Mouse (Mus musculus): ENCODE measurements around the gene Eid1. TPM values are rescaled to one million over a fixed set of nuclear protein-coding genes. Genes with fewer than 3 reads are reported as not detected.

Eid1 gene
- polyA plus RNA-seq, 1 experiment from 2014 or later: 160 TPM

GRCm38 (mm10) chr2:125681811-125682210 lies 8.9 kb downstream of the Eid1 start:
- Histone ChIP-seq H3K9ac (ENCODE audit: low read length) (no peak overlapping the region), H3K9me3 (ENCODE audit: control insufficient read depth, low read length) (no peaks in the 10 kb centered on the region), H3K27ac (ENCODE audit: low read depth) (no peak overlapping the region), H3K36me3 (ENCODE audit: control insufficient read depth, insufficient read depth, low read length) (no peaks in the 10 kb centered on the region), H3K4me1 (replicated peaks; ENCODE audit: control insufficient read depth, insufficient read depth, low read length) (0 out of 2 replicates have a peak, but pooled peaks cover 3% of the 10 kb centered on the region), H3K4me2 (ENCODE audit: low read length) (no peak overlapping the region), H3K27me3 (replicated peaks; ENCODE audit: control insufficient read depth, insufficient read depth, low read length) (no peaks in the 10 kb centered on the region), H3K4me3 (ENCODE audit: low read depth, low read length) (no peak overlapping the region)
- WGBS: 60% methylated on average over 9 of the region's 9 CpGs
- ATAC-seq (replicated peaks; ENCODE audit: low FRiP score, low TSS enrichment, low read depth): no peak
- no peak for DNase-seq (ENCODE audit: low spot score)

GRCm38 (mm10) chr2:125683895-125684294 lies 11.0 kb downstream of the Eid1 start:
- DNase-seq (ENCODE audit: low spot score) (no peak), ATAC-seq (replicated peaks; ENCODE audit: low FRiP score, low TSS enrichment, low read depth) (no peak)
- no peaks in the 10 kb centered on the region for H3K36me3 ChIP-seq (ENCODE audit: control insufficient read depth, insufficient read depth, low read length)
- no peak overlapping the region for H3K9ac ChIP-seq (ENCODE audit: low read length)
- 84% methylated on average over 7 of the region's 7 CpGs for WGBS
- H3K4me2 ChIP-seq (ENCODE audit: low read length): no peak overlapping the region
- H3K27ac ChIP-seq (ENCODE audit: low read depth): no peak overlapping the region
- H3K4me1 ChIP-seq (replicated peaks; ENCODE audit: control insufficient read depth, insufficient read depth, low read length): 0 out of 2 replicates have a peak, but pooled peaks cover 3% of the 10 kb centered on the region
- H3K9me3 ChIP-seq (ENCODE audit: control insufficient read depth, low read length): no peaks in the 10 kb centered on the region
- H3K4me3 ChIP-seq (ENCODE audit: low read depth, low read length): no peak overlapping the region
- no peaks in the 10 kb centered on the region for H3K27me3 ChIP-seq (replicated peaks; ENCODE audit: control insufficient read depth, insufficient read depth, low read length)

GRCm38 (mm10) chr2:125684559-125685440 lies 11.9 kb downstream of the Eid1 start:
- ATAC-seq (replicated peaks; ENCODE audit: low FRiP score, low TSS enrichment, low read depth): peak; percentile 54; the same call in 1 of the 2 replicates

GRCm38 (mm10) chr2:125685441-125686150 lies 12.7 kb downstream of the Eid1 start:
- DNase-seq (ENCODE audit: low spot score) (no peak), ATAC-seq (replicated peaks; ENCODE audit: low FRiP score, low TSS enrichment, low read depth) (0 out of 2 replicates have a peak, but pooled peaks have one; percentile 59)
- Histone ChIP-seq H3K9me3 (ENCODE audit: control insufficient read depth, low read length) (no peaks in the 10 kb centered on the region), H3K9ac (ENCODE audit: low read length) (no peak overlapping the region), H3K4me2 (ENCODE audit: low read length) (no peak overlapping the region), H3K27me3 (replicated peaks; ENCODE audit: control insufficient read depth, insufficient read depth, low read length) (no peaks in the 10 kb centered on the region), H3K4me3 (ENCODE audit: low read depth, low read length) (no peak overlapping the region), H3K27ac (ENCODE audit: low read depth) (peak overlapping the region; percentile 34), H3K36me3 (ENCODE audit: control insufficient read depth, insufficient read depth, low read length) (no peaks in the 10 kb centered on the region), H3K4me1 (replicated peaks; ENCODE audit: control insufficient read depth, insufficient read depth, low read length) (0 out of 2 replicates have a peak, but pooled peaks cover 3% of the 10 kb centered on the region)
- 71% methylated on average over 9 of the region's 9 CpGs for WGBS

More at GRCm38 (mm10) chr2:125684559-125685440, 11.9 kb downstream of the Eid1 start:
- no peaks in the 10 kb centered on the region for H3K36me3 ChIP-seq (ENCODE audit: control insufficient read depth, insufficient read depth, low read length)
- H3K4me3 ChIP-seq (ENCODE audit: low read depth, low read length): no peak overlapping the region
- H3K9me3 ChIP-seq (ENCODE audit: control insufficient read depth, low read length): no peaks in the 10 kb centered on the region
- 0 out of 2 replicates have a peak, but pooled peaks cover 3% of the 10 kb centered on the region for H3K4me1 ChIP-seq (replicated peaks; ENCODE audit: control insufficient read depth, insufficient read depth, low read length)
- H3K27me3 ChIP-seq (replicated peaks; ENCODE audit: control insufficient read depth, insufficient read depth, low read length): no peaks in the 10 kb centered on the region
- H3K27ac ChIP-seq (ENCODE audit: low read depth): peak overlapping the region; percentile 34; the same call in 1 of the 2 replicates
- no peak for DNase-seq (ENCODE audit: low spot score)
- H3K9ac ChIP-seq (ENCODE audit: low read length): no peak overlapping the region
- 56% methylated on average over 10 of the region's 10 CpGs for WGBS
- H3K4me2 ChIP-seq (ENCODE audit: low read length): no peak overlapping the region

- Histone ChIP-seq H3K27ac (ENCODE audit: low read depth) (no peak overlapping the region), H3K9ac (ENCODE audit: low read length) (no peak overlapping the region), H3K4me3 (ENCODE audit: low read depth, low read length) (no peak overlapping the region), H3K9me3 (ENCODE audit: control insufficient read depth, low read length) (no peaks in the 10 kb centered on the region), H3K4me1 (replicated peaks; ENCODE audit: control insufficient read depth, insufficient read depth, low read length) (no peaks in the 10 kb centered on the region; the same call in 1 of the 2 replicates), H3K4me2 (ENCODE audit: low read length) (no peak overlapping the region), H3K36me3 (ENCODE audit: control insufficient read depth, insufficient read depth, low read length) (no peaks in the 10 kb centered on the region), H3K27me3 (replicated peaks; ENCODE audit: control insufficient read depth, insufficient read depth, low read length) (no peaks in the 10 kb centered on the region)
- DNase-seq (ENCODE audit: low spot score) (no peak), ATAC-seq (replicated peaks; ENCODE audit: low FRiP score, low TSS enrichment, low read depth) (no peak)
- WGBS: 49% methylated on average over 2 of the region's 2 CpGs
These were observed 19.1 kb downstream of the Eid1 start for GRCm38 (mm10) chr2:125692010-125692409.

- H3K4me2 ChIP-seq (ENCODE audit: low read length): no peak overlapping the region
- WGBS: 78% methylated on average over 2 of the region's 2 CpGs
- H3K27ac ChIP-seq (ENCODE audit: low read depth): no peak overlapping the region
These were observed 21.9 kb downstream of the Eid1 start for GRCm38 (mm10) chr2:125694798-125695197.

GRCm38 (mm10) chr2:125696219-125696618 lies 23.3 kb downstream of the Eid1 start:
- Histone ChIP-seq H3K36me3 (ENCODE audit: control insufficient read depth, insufficient read depth, low read length) (no peaks in the 10 kb centered on the region), H3K4me2 (ENCODE audit: low read length) (no peak overlapping the region), H3K9ac (ENCODE audit: low read length) (no peak overlapping the region), H3K4me3 (ENCODE audit: low read depth, low read length) (no peak overlapping the region), H3K27me3 (replicated peaks; ENCODE audit: control insufficient read depth, insufficient read depth, low read length) (no peaks in the 10 kb centered on the region), H3K4me1 (replicated peaks; ENCODE audit: control insufficient read depth, insufficient read depth, low read length) (no peaks in the 10 kb centered on the region; the same call in 1 of the 2 replicates), H3K27ac (ENCODE audit: low read depth) (no peak overlapping the region; the same call in 1 of the 2 replicates), H3K9me3 (ENCODE audit: control insufficient read depth, low read length) (no peaks in the 10 kb centered on the region)
- ATAC-seq (replicated peaks; ENCODE audit: low FRiP score, low TSS enrichment, low read depth): no peak
- no peak for DNase-seq (ENCODE audit: low spot score)
- 55% methylated on average over 2 of the region's 2 CpGs for WGBS

More at GRCm38 (mm10) chr2:125694798-125695197, 21.9 kb downstream of the Eid1 start:
- H3K27me3 ChIP-seq (replicated peaks; ENCODE audit: control insufficient read depth, insufficient read depth, low read length): no peaks in the 10 kb centered on the region
- no peak overlapping the region for H3K4me3 ChIP-seq (ENCODE audit: low read depth, low read length)
- H3K36me3 ChIP-seq (ENCODE audit: control insufficient read depth, insufficient read depth, low read length): no peaks in the 10 kb centered on the region
- no peaks in the 10 kb centered on the region; the same call in 1 of the 2 replicates for H3K4me1 ChIP-seq (replicated peaks; ENCODE audit: control insufficient read depth, insufficient read depth, low read length)
- H3K9ac ChIP-seq (ENCODE audit: low read length): no peak overlapping the region
- DNase-seq (ENCODE audit: low spot score) (no peak), ATAC-seq (replicated peaks; ENCODE audit: low FRiP score, low TSS enrichment, low read depth) (no peak)
- H3K9me3 ChIP-seq (ENCODE audit: control insufficient read depth, low read length): no peaks in the 10 kb centered on the region

- H3K9ac ChIP-seq (ENCODE audit: low read length): no peak overlapping the region
- H3K4me2 ChIP-seq (ENCODE audit: low read length): no peak overlapping the region
- 86% methylated on average over 2 of the region's 2 CpGs for WGBS
- no peak for ATAC-seq (replicated peaks; ENCODE audit: low FRiP score, low TSS enrichment, low read depth)
- no peak overlapping the region for H3K27ac ChIP-seq (ENCODE audit: low read depth)
- DNase-seq (ENCODE audit: low spot score): no peak
- no peaks in the 10 kb centered on the region for H3K36me3 ChIP-seq (ENCODE audit: control insufficient read depth, insufficient read depth, low read length)
- no peak overlapping the region for H3K4me3 ChIP-seq (ENCODE audit: low read depth, low read length)
- H3K9me3 ChIP-seq (ENCODE audit: control insufficient read depth, low read length): no peaks in the 10 kb centered on the region
- H3K27me3 ChIP-seq (replicated peaks; ENCODE audit: control insufficient read depth, insufficient read depth, low read length): no peaks in the 10 kb centered on the region
- no peaks in the 10 kb centered on the region for H3K4me1 ChIP-seq (replicated peaks; ENCODE audit: control insufficient read depth, insufficient read depth, low read length)
These were observed 28.7 kb downstream of the Eid1 start for GRCm38 (mm10) chr2:125701606-125702005.
